Mouse (Mus musculus) bone marrow macrophage, adult 2 months (primary cell): ENCODE measurements around the gene Cacnb1.

Source experiments
- CTCF ChIP-seq: IDR thresholded peaks from 2 replicates; pipeline ENCODE4 v1.5.1; 2012; ENCODE audit warnings: low read depth, mild to moderate bottlenecking, low read length, moderate library complexity
- POLR2A ChIP-seq: IDR thresholded peaks from 2 replicates; pipeline ENCODE4 v1.6.1; 2012; ENCODE audit warnings: mild to moderate bottlenecking, low read depth, low read length, borderline replicate concordance

DNA sequence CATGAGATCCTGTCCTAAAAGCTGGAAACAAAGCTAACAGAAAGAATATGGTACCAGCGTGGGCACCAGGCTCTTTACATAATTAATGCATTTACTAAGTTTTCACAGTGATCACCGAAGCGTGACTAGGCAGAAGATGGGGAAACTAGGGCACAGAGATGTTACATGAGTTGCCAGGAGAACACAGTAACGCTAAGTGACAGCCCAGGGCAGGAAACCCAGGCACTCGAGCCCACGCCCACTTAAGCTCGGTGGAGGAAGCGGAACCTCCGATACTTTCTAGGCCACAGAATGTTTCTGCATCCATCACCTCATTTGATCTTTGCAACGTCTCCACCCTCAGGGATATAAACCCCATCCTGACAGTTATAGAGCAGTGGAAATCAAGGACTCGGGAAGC is 14.7 kb downstream of the Cacnb1 start:
- no peak for TF ChIP-seq POLR2A
- TF ChIP-seq CTCF: no peak
